Mouse (Mus musculus): ENCODE measurements around the gene Gm10408. TPM values are rescaled to one million over a fixed set of nuclear protein-coding genes. Genes with fewer than 3 reads are reported as not detected.
"Not testable (repeated sequence)": the region's sequence is repeated elsewhere in the genome, so short reads cannot be mapped to it uniquely, and the experiment has no call there.

The Gm10408 gene
- 0.08 and 0.26 TPM in 2 replicates for polyA plus RNA-seq (2012; rRNA removed)

DNA sequence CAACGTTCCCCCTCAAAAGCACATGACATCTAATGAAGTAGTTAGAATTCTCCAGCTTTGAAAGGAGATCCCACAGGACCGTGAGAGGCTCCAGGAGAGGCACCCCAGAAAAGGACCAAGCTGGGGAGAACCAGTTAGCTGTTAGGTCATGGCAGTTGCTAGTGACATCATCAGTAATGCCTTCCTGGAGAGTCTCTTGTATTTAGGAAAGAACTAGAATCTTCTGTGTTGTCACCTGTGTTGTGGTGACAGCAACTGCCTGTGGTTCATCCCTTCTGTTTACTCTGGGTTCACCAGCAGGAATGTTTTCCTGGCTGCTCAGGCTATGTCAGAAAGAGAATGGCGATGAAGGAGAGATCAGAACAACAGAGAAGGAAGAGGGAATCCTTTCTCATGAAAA lies at the start of gene Gm10408:
Gene Gm10408, plus strand, starts transcription at position 301 of the 400 bp plus-strand sequence.
- H3K4me3 ChIP-seq (ENCODE audit: control insufficient read depth, low read depth, low read length); H3K36me3 ChIP-seq (ENCODE audit: control insufficient read depth, insufficient read depth, low read length); H3K4me1 ChIP-seq (ENCODE audit: control insufficient read depth, insufficient read depth, low read length); H3K27me3 ChIP-seq (ENCODE audit: control insufficient read depth, insufficient read depth, low read length); H3K27ac ChIP-seq (ENCODE audit: control insufficient read depth, insufficient read depth, low read depth, low read length): not testable (repeated sequence)

- not testable (repeated sequence) for H3K4me3 ChIP-seq (ENCODE audit: control insufficient read depth, low read depth, low read length); H3K4me1 ChIP-seq (ENCODE audit: control insufficient read depth, insufficient read depth, low read length); H3K36me3 ChIP-seq (ENCODE audit: control insufficient read depth, insufficient read depth, low read length); H3K27me3 ChIP-seq (ENCODE audit: control insufficient read depth, insufficient read depth, low read length); H3K27ac ChIP-seq (ENCODE audit: control insufficient read depth, insufficient read depth, low read depth, low read length)
These were observed 36.9 kb upstream of the Gm10408 start, which contains the start of gene Gm10409 for GRCm38 (mm10) chr14:3412314-3412713. Gm10409 (plus strand) TSS chr14:3412614.

DNA sequence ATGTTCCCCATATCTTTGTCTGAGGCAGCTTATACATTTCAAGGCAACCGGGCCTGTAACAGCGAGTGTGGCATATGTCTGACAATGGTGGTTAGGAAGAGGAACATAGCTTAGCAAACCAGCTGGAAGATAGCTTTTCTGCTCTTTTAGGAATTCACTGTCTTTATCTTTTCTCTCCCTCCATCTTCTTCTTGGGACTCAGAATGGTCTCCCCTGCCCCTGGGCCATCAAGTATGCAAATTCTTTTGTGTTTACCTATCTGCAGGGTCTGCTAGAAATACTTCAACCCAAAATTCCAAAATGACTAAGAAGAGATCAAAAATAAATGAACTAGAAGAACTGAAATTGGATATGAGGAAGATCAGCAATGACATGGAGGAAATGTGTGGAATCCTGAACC lies 21.4 kb upstream of the Gm10408 start, which contains the start of gene Gm3005:
Gene Gm3005, plus strand, starts transcription at position 301 of the 400 bp plus-strand sequence.
- H3K36me3 ChIP-seq (ENCODE audit: control insufficient read depth, insufficient read depth, low read length); H3K4me3 ChIP-seq (ENCODE audit: control insufficient read depth, low read depth, low read length); H3K27ac ChIP-seq (ENCODE audit: control insufficient read depth, insufficient read depth, low read depth, low read length); H3K27me3 ChIP-seq (ENCODE audit: control insufficient read depth, insufficient read depth, low read length); H3K4me1 ChIP-seq (ENCODE audit: control insufficient read depth, insufficient read depth, low read length): not testable (repeated sequence)

Other genes starting within 250 kb of the Gm10408 start
- 0.41 and 0.78 TPM in 2 replicates for gene D830030K20Rik, start 240.9 kb upstream of the Gm10408 start, polyA plus RNA-seq (2012; rRNA removed)
- 0.13 TPM in 1 of 2 replicates, not detected in the other for gene Gm2956, start 116.8 kb upstream of the Gm10408 start, polyA plus RNA-seq (2012; rRNA removed)
- 6.7 and 7.3 TPM in 2 replicates for gene Gm10413, start 54.3 kb upstream of the Gm10408 start, polyA plus RNA-seq (2012; rRNA removed)
- 0.57 and 0.65 TPM in 2 replicates for gene Gm10409, start 36.8 kb upstream of the Gm10408 start, polyA plus RNA-seq (2012; rRNA removed)
- gene Gm3005, start 21.3 kb upstream of the Gm10408 start, polyA plus RNA-seq (2012; rRNA removed), result 1.5 and 1.7 TPM in 2 replicates
- 6.7 and 7.3 TPM in 2 replicates for gene Gm3012, start 185.1 kb downstream of the Gm10408 start, polyA plus RNA-seq (2012; rRNA removed)
- 0.57 and 0.65 TPM in 2 replicates for gene Gm3020, start 202.7 kb downstream of the Gm10408 start, polyA plus RNA-seq (2012; rRNA removed)
- gene Gm3043, start 239.4 kb downstream of the Gm10408 start, polyA plus RNA-seq (2012; rRNA removed), result not detected in 2 replicates